Mouse (Mus musculus): ENCODE measurements at regions not wholly inside any gene's neighbourhood (a gene's known extent, or its start where the extent isn't known, plus 50 kb on each side); places are given as distances from the start of the nearest gene placed in this dataset.

- no peak for TF ChIP-seq TAL1 (conservative IDR thresholded peaks at IDR 0.05; ENCODE audit: low read depth, low read length)
- TF ChIP-seq CTCF (IDR thresholded peaks at IDR 0.05; ENCODE audit: low read depth, low read length): no peak
- no peak for TF ChIP-seq POLR2AphosphoS5 (IDR thresholded peaks at IDR 0.05; ENCODE audit: insufficient replicate concordance, low read depth, low read length)
- no peak for TF ChIP-seq GATA1 (IDR thresholded peaks at IDR 0.05; ENCODE audit: borderline replicate concordance, low read length)
- no peak for TF ChIP-seq GATA2 (IDR thresholded peaks at IDR 0.05; ENCODE audit: borderline replicate concordance, low read depth, low read length)
Observed at GRCm38 (mm10) chr2:139325501-139325900, 168.2 kb upstream of the Sptlc3 start.

Data from G1E (cell line).